Mouse (Mus musculus): ENCODE results near the gene Dact1.

DNA sequence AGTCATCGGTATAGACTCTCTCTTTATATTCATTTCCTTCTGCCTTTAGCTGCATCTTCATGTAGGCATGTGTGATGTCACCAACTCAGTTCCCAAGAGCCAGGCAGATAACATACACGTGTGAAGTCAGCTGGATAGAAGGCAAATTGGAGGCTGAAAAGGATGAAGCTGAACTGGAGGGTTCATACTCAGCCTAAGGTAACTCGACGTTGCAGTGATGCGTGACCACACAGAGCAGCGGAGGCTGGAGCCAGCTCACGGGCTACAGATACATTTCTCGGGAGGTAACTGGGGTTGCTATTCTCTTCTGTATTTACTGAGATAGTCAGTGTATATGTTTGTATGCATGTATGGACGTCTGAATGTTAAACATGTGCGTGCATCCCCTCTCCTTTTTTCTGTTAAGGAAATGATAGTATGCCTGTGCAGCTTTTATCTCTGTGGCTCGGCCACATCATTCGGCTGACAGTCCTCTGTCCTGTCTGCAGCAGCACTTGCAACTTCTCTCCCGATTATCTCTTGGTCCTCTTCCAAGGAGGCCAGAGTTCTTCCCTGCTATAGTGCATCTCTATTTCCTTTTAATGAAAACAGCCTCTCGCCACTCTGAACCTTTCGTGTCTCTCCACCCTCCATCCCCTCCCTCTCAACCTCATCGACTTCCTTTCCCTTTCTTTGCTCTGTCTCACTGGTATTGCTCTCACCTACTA is 29.6 kb downstream of the Dact1 start:
- TF ChIP-seq CTCF (IDR thresholded peaks at IDR 0.05; ENCODE audit: low read depth, low read length) (no peak), GATA1 (IDR thresholded peaks at IDR 0.05; ENCODE audit: borderline replicate concordance, low read length) (no peak), GATA2 (IDR thresholded peaks at IDR 0.05; ENCODE audit: borderline replicate concordance, low read depth, low read length) (no peak), POLR2AphosphoS5 (IDR thresholded peaks at IDR 0.05; ENCODE audit: insufficient replicate concordance, low read depth, low read length) (no peak), TAL1 (conservative IDR thresholded peaks at IDR 0.05; ENCODE audit: low read depth, low read length) (no peak)
